Mouse (Mus musculus) thymus, adult 2 months (tissue): ENCODE measurements around the gene Grem2.

Experiments
- CTCF ChIP-seq: fragments of 200-500 bp; IDR thresholded peaks from 2 replicates; pipeline ENCODE4 v1.5.1; 2012; ENCODE audit warnings: mild to moderate bottlenecking, control low read depth, low read length, moderate library complexity, borderline replicate concordance; ENCODE audit not compliant: control insufficient read depth, poor library complexity, insufficient read depth; ENCODE audit errors: extremely low read depth
- POLR2A ChIP-seq: fragments of 200-500 bp; IDR thresholded peaks from 2 replicates; pipeline ENCODE4 v1.6.1; 2012; ENCODE audit warnings: mild to moderate bottlenecking, low read length, control low read depth, moderate library complexity; ENCODE audit not compliant: control insufficient read depth, poor library complexity, insufficient read depth; ENCODE audit errors: extremely low read depth

- TF ChIP-seq CTCF, result no peak
- no peak for TF ChIP-seq POLR2A
Observed at GRCm38 (mm10) chr1:174959837-174960236, 38.2 kb upstream of the Grem2 start.
